Mouse (Mus musculus) urinary bladder, postnatal 25 days (tissue): Measurements from ENCODE around the gene Gpr146.

ENCODE experiments used
- DNase-seq: peaks from one replicate; pipeline ENCODE4 v3.0.0; 2022; ENCODE audit warnings: low spot score

The Gpr146 gene

DNA sequence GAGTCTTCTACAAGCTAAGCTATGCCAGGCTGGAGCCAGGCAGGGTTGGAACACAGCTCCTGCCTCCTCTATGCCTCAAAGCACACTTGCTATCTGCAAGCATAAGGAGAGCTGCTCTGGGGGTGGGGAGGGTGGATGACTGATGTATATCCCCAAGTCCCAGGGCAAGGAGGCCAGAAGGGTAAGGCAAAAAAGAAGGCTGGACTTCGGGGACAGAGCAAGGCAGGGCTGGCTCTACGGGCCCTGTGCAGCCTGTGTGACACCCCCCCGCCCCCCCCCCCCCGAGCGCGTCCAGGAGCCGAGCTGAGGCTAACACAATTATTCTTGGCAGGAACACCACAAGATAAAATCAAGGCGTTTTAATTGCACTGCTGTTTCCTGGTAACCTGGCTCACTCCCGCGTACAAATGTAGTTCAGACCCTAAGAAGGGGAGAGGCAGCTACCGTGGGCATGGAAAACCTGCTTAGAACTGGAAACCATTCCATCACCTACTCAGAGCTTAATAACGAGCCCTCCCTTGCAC, 52.4 kb downstream of the Gpr146 start:
- DNase-seq = no peak

DNA sequence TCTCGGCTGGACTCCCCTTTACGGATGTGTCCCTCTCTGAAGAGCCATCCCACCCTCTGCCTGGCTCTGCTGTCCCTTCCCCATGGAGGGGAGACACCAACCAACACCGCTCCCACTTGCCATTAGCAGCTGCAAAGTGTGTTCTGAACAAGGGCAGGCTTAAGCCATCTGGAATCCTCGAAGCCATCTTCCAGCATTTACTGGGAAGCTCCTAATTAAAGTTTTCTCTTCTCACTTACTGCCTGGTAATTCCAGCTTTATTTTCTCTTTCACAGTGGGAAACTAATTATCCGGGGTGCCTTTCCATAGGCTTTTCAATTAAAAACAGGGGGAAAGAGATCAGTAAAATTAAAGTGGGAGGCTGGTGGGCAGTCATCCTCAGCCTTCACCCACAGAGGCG, 54.8 kb downstream of the Gpr146 start:
- DNase-seq = no peak

DNA sequence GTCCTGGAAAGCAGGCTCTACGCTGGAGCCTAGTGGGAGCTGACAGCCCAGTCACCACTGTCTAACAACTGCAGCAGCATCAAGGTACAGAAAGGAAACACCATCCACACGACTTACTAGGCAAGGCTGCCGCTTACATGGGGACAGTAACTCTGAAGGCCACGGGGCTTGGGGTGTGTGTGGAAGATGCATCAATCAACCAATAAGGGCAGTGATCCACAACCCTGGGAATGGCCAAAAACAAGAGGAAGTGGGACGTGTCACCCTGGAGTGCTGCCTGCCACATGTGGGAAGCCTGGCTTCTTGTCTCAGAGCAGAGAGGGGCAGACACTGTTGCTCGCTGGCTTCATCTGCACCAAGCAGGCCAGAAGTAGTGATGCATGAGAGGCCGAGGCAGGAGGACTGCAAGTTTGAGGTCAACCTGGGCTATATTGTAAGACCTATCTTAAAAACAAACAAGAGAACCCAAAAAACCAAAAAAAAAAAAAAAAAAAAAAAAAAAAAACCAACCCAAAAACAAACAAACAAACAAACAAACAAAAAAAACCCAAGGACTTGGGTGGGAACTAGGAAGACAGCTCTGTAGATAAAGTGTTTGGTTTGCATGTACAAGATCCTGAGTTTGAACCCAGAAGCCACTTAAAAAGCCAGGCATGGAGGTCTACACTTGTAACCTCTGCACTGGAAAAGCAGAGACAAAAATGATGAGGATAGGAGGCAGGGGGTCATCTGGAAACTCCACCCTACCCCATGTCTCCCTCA, 55.4 kb downstream of the Gpr146 start:
- no peak for DNase-seq

DNA sequence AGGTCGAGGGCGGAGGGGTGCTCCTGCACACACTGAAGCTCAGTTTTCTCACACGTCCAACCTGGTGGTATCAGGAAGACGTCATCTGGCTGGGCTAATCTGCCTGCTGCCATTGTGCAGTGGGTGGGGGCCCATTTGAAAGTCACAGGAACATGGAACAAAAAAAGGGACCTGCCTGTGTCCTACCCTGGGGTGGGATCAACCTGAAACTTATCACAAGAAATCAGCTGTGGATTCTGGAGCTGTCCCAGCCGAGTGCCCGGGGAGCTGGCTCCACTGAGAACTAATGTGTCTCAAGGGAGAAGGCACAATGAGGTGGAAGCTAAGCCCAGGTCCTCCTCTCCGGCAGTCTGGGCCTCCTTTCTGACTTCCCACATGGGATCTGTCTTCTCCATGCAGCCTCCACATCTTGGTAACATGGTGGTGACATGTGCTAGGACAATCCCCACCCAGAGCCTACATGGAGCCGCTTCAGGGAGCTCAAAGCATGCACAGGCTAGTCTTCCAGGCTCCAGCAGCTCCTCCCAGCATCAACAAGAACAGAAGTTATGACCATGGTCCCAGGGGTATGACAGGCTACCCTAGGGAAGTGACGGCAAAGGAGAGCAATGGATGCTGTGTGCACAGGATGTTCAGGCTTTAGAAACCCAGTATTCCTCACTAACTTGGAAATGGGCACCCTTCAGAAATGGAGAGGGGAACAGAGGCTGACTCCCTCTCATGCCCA, 56.5 kb downstream of the Gpr146 start:
- DNase-seq = no peak

DNA sequence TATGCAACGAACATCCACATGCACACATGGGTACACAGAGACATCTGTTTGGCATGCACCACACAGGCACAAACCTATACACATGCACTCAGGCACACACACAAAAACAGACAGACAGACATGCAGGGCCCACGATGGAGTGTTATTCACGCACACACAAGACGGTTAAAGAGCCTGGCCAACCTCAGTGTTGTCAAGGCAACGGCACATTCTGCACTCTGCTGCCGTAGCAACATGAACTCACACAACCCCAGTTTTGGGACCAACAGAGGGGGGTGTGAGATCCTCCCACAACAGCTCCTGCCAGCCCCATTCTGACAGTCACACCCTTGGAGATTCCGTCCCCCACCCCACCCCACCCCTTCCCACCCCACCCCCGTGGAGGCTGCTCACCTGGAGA, 57.4 kb downstream of the Gpr146 start:
- no peak for DNase-seq

DNA sequence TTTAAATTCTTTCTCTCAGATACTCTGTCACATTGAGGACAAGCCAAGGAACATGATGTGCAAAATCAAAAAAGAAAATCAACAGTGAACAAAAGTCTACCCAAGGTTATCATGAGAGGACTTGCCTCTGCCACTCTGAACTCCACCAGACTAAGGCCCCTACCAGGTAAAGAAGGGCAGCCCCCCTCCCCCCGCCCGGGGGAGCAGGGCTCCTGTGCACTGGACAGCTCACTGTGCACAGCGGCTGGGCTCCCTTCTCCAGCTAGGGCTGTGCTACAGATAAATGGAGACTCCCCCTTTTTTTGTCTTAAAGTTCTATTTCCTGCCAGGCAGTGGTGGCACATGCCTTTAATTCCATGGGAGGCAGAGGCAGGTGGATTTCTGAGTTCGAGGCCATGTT, 60.3 kb downstream of the Gpr146 start:
- no peak for DNase-seq

DNA sequence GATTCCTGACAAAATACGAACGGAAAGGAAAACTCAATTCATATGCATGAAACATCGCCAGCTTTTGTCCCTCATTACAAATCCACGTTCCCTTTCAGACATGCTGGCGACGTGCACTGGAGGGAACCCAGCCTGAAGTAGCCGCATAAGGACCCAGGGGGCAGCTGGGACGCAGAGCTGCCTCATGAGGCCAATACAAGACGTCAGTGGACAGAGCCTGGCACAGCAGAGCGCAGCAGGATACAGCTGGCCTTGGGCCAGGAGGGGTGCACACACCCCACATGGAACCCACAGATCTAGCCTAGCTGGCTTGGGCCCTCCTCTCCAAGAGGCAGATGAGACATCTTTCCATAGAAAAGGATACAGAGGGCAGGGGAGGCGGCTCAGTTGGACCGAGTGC, 60.9 kb downstream of the Gpr146 start:
- no peak for DNase-seq

DNA sequence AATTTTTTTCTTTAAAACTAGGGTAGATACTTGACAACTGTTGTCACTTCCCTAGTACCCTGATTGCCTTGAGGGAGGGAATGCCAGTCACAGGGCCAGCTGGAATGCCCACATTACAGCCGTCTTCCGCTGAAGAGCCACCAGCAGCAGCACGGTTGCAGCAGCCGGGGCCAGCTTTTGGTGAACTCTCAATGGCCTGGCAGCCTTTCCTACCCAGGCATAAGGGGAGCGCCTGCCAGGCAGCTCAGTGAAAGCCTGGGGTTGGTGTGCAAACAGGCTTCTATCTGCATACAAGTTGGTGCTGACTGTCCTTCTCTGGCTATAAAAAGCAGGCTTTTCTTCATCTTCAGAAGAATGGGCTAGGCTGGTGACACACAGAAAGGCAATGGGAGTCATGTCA, 63.0 kb downstream of the Gpr146 start:
- DNase-seq = no peak

DNA sequence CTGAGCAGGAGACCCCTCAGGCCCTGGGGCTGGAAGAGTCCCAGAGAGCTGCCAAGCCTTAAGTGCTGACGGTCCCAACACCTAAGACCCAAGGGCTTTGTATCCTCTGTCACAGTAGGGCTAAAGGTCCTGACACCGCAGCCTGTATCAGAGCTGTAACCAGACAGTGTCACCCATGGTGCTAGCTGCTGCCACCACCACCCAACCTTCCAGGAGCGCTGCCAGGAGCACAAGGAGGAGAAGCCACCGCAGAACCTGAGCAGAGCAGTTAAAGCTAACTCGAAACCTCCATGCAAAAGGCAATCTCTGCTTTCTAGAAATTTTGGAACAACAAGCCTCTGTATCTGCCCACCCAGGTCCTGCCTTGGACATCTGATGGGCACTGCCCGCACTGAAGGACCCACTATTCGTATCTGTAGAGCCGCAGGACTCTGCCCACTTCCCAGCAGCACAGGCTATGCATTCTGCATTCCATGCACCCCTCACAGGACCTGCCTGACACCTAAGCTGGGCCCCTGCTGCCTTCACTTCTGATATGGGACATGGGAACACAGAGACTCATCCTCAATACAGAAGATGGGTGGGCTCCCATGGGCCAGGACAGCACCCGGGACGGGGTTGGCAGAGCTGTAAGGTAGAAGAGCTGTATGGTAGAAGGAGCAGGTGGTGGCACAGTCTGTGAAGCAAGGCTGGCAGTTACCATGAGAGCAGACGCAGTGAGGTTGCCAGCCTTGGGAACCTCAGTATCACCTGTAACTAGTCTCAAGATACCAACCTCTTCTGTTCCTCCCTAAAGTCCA, 63.6 kb downstream of the Gpr146 start:
- no peak for DNase-seq

DNA sequence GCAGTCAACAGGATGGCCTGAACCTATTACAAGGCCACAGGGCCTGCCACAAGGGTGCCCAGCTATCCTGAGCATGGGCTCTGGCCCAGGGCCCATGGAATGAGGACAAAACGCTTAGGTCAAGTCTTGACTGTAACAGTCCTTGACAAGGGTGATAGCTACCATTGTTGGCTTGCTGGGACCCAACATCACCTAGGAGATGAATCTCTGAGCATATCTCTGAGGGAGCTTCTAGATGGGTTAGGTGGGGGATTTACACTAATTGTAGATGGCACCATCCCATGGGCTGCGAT, 64.2 kb downstream of the Gpr146 start:
- no peak for DNase-seq

DNA sequence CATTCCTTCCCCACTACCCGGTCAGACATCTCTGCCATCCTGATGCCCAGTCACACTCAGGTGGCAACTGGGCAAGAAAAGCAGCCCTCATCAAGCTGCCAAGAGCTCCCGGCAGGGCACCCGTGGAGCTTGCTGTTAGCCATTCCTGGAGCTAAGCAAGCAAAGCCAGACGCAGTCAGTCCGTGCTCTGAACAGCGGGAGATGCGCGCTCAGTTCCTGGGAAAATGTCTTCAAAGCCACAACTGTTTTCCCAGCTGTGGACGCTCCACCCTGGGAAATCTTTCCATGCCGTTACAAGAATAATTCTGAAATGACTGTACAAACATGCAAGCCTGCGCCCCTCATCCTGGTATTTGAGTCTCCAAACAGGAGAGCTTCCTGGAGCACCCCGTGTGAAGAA, 64.9 kb downstream of the Gpr146 start:
- DNase-seq = no peak

DNA sequence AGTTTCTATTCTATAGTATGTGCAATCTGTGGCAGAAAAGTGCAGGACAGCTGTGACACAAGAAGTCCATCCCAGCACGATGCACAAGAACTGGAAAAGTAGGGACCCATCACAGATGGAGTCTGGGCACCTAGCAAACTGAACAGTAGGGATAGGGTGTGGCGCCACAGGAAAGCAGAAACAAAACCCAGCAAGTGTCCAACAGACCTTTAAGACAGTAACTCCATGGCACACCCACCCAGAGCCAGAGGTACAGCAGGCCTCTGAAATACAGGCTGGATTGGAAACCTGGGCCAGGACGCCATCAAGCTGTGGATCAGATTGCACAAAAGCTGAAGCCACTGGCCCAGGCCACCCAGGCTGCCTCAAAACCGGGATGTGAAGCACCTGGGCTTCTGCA, 65.5 kb downstream of the Gpr146 start:
- DNase-seq = no peak

DNA sequence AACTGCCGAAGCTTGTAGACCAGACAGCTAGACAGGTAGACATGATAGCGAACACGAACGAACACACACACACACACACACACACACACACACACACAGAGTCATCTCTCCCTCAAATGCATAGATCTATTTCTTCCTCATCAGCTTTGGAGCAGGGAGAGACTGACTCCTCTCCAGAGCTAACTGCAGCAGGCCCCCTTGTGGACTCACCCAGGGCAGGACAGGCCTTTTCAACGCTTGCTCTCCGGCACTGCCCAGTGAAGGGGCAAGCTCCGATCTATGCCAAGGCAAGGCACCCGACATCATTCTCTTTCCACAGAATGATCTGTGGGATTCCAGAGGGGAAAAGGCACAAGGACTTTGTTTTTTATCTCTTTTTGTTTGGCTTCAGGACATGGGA, 67.8 kb downstream of the Gpr146 start:
- DNase-seq = no peak
